ENCODE assay signal across 10 mouse cellular contexts in the genomic region with DNA sequence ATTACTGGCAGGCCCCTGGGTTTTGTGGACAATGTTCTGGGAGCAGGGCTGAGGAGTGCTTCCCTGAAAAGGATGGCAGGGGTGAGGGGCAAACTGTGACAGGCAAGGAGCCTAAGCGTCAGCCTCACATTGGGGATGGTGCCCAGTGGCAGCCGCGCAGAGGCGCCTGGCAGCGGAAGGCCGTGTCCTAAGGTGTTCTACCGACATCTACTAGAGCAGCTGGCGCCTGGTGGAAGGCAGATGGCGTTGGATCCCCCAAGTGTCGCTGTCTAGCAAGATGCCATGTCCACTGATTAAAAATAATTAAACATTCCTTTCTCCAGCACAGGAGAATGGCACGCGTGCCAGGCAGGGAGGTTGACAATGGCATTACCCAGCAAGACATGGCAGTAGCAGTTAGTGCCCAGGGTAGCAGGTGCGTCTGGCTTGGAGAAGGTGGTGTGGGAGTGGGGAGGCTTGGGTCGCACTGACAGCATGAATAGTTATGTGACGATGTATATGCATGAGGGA.
DNase-seq lines count a peak whose midpoint lies in the region; ATAC-seq and TF ChIP-seq lines count a peak whose summit lies in the region.
"Had no signal": no experiment of that assay in that cellular context is flagged by ENCODE, and none has a peak within 500 bp of the region (broad histone marks: within the 10 kb centered on the region; RNA-seq: fewer than 3 reads in every experiment).

No protein-coding gene starts in this region.

- TF ChIP-seq CTCF in kidney, adult 2 months (conservative IDR thresholded peaks at IDR 0.05; ENCODE audit: insufficient read depth, insufficient read length, low read depth, low read length), result no peak
- TF ChIP-seq CTCF in ES-Bruce4 (IDR thresholded peaks at IDR 0.05; ENCODE audit: low read depth, low read length), result no peak

- DNase-seq in kidney, adult 2 months, result no peak
- no peak for DNase-seq in adrenal gland, adult 2 months
- DNase-seq in gastrocnemius, postnatal 36 days, result no peak
- no peak for DNase-seq in urinary bladder, adult 18-20 months (ENCODE audit: low spot score in 2 of 2)

- intact Hi-C loops in gastrocnemius, postnatal 36 days (cut with DNase I), result no loop called here

- no peaks in the 10 kb centered on the region; the same call in 1 of the 2 replicates for H3K27me3 ChIP-seq in kidney, embryonic 14.5 days (ENCODE audit: control insufficient read depth, insufficient read depth, low read length)
- H3K27me3 ChIP-seq in kidney, adult 2 months (replicated peaks; ENCODE audit: control insufficient read depth, insufficient read depth, low read length), result no peaks in the 10 kb centered on the region
- no peaks in the 10 kb centered on the region for H3K27me3 ChIP-seq in ES-Bruce4 (ENCODE audit: control insufficient read depth, insufficient read depth, low read length, poor library complexity, severe bottlenecking)
- peaks cover 4% of the 10 kb centered on the region; the same call in 1 of the 2 replicates for H3K27me3 ChIP-seq in embryonic facial prominence, embryonic 12.5 days
- no peaks in the 10 kb centered on the region for H3K27me3 ChIP-seq in hindbrain, embryonic 16.5 days (replicated peaks; ENCODE audit: control insufficient read depth, insufficient read depth, low read length)

- no peak for TF ChIP-seq POLR2A in kidney, adult 2 months (IDR thresholded peaks at IDR 0.05; ENCODE audit: low read depth, low read length)
- TF ChIP-seq POLR2A in ES-Bruce4 (IDR thresholded peaks at IDR 0.05; ENCODE audit: insufficient read depth, low read length), result no peak

- H3K4me2 ChIP-seq in kidney, embryonic 14.5 days (replicated peaks; ENCODE audit: low read depth, low read length), result peak overlapping the region; percentile 17; the same call in 1 of the 2 replicates
- H3K4me2 ChIP-seq in embryonic facial prominence, embryonic 12.5 days (replicated peaks), result peak overlapping the region; percentile 39; the same call in 1 of the 2 replicates
- peak overlapping the region; percentile 41 for H3K4me2 ChIP-seq in hindbrain, embryonic 16.5 days (ENCODE audit: low read length)

- no peak overlapping the region for H3K27ac ChIP-seq in kidney, embryonic 14.5 days (ENCODE audit: low read depth, low read length)
- no peak overlapping the region for H3K27ac ChIP-seq in kidney, adult 2 months (ENCODE audit: insufficient read depth, low read depth, low read length)
- H3K27ac ChIP-seq in ES-Bruce4 (ENCODE audit: insufficient read depth, low read length), result no peak overlapping the region
- no peak overlapping the region for H3K27ac ChIP-seq in embryonic facial prominence, embryonic 12.5 days
- H3K27ac ChIP-seq in hindbrain, embryonic 16.5 days (ENCODE audit: low read depth, low read length), result peak overlapping the region; percentile 55; the same call in 1 of the 2 replicates
- H3K27ac ChIP-seq: stomach, embryonic 15.5 days had no signal

- no peak overlapping the region for H3K9ac ChIP-seq in kidney, embryonic 14.5 days (ENCODE audit: low read depth, low read length)
- no peak overlapping the region for H3K9ac ChIP-seq in ES-Bruce4 (ENCODE audit: low read depth, poor library complexity, severe bottlenecking)
- no peak overlapping the region for H3K9ac ChIP-seq in embryonic facial prominence, embryonic 12.5 days
- no peak overlapping the region for H3K9ac ChIP-seq in hindbrain, embryonic 16.5 days (ENCODE audit: low read depth, low read length)
- H3K9ac ChIP-seq: stomach, embryonic 15.5 days had no signal

- H3K4me3 ChIP-seq in kidney, embryonic 14.5 days (ENCODE audit: low read length), result no peak overlapping the region
- no peak overlapping the region for H3K4me3 ChIP-seq in kidney, adult 2 months (ENCODE audit: insufficient read depth, low read depth, low read length)
- H3K4me3 ChIP-seq in ES-Bruce4 (ENCODE audit: low read depth, low read length), result peak overlapping the region; percentile 4
- H3K4me3 ChIP-seq in embryonic facial prominence, embryonic 12.5 days, result no peak overlapping the region
- H3K4me3 ChIP-seq in hindbrain, embryonic 16.5 days (ENCODE audit: low read length), result no peak overlapping the region
- H3K4me3 ChIP-seq: myocyte; stomach, embryonic 15.5 days had no signal

- ATAC-seq in kidney, embryonic 14.5 days (ENCODE audit: low FRiP score, low TSS enrichment), result no peak
- ATAC-seq in embryonic facial prominence, embryonic 12.5 days (ENCODE audit: insufficient number of reproducible peaks, insufficient read depth, low FRiP score, low TSS enrichment), result peak; percentile 52; the same call in 1 of the 2 replicates
- ATAC-seq in hindbrain, embryonic 16.5 days, result peak; percentile 88

- peaks cover 14% of the 10 kb centered on the region; the same call in 1 of the 2 replicates for H3K4me1 ChIP-seq in kidney, embryonic 14.5 days (ENCODE audit: control insufficient read depth, insufficient read depth, low read length)
- H3K4me1 ChIP-seq in kidney, adult 2 months (ENCODE audit: control insufficient read depth, insufficient read depth, low read length), result no peaks in the 10 kb centered on the region
- peaks cover 4% of the 10 kb centered on the region for H3K4me1 ChIP-seq in ES-Bruce4 (ENCODE audit: control insufficient read depth, insufficient read depth, low read length)
- peaks cover 21% of the 10 kb centered on the region for H3K4me1 ChIP-seq in embryonic facial prominence, embryonic 12.5 days
- H3K4me1 ChIP-seq in hindbrain, embryonic 16.5 days (ENCODE audit: control insufficient read depth, insufficient read depth, low read depth, low read length), result peaks cover 18% of the 10 kb centered on the region

- no peak for TF ChIP-seq EP300 in ES-Bruce4 (IDR thresholded peaks at IDR 0.05; ENCODE audit: insufficient read depth, low read depth, low read length)

- H3K9me3 ChIP-seq in kidney, embryonic 14.5 days (ENCODE audit: control insufficient read depth, low read length), result no peaks in the 10 kb centered on the region
- no peaks in the 10 kb centered on the region for H3K9me3 ChIP-seq in ES-Bruce4 (replicated peaks; ENCODE audit: control insufficient read depth, insufficient read depth, low read length, poor library complexity, severe bottlenecking)
- no peaks in the 10 kb centered on the region for H3K9me3 ChIP-seq in embryonic facial prominence, embryonic 12.5 days
- no peaks in the 10 kb centered on the region for H3K9me3 ChIP-seq in hindbrain, embryonic 16.5 days (ENCODE audit: control insufficient read depth, low read length)
- H3K9me3 ChIP-seq: stomach, embryonic 15.5 days had no signal

- H3K36me3 ChIP-seq in kidney, embryonic 14.5 days (ENCODE audit: control insufficient read depth, insufficient read depth, low read length), result no peaks in the 10 kb centered on the region
- H3K36me3 ChIP-seq in kidney, adult 2 months (ENCODE audit: control insufficient read depth, insufficient read depth, low read length), result no peaks in the 10 kb centered on the region
- H3K36me3 ChIP-seq in ES-Bruce4 (ENCODE audit: control insufficient read depth, insufficient read depth, low read length, poor library complexity, severe bottlenecking), result no peaks in the 10 kb centered on the region
- H3K36me3 ChIP-seq in embryonic facial prominence, embryonic 12.5 days, result no peaks in the 10 kb centered on the region
- no peaks in the 10 kb centered on the region for H3K36me3 ChIP-seq in hindbrain, embryonic 16.5 days (ENCODE audit: control insufficient read depth, insufficient read depth, low read length)
- H3K36me3 ChIP-seq: stomach, embryonic 15.5 days had no signal

- WGBS in kidney, embryonic 14.5 days, result 32% methylated on average over 15 of the region's 15 CpGs
- 52% methylated on average over 15 of the region's 15 CpGs for WGBS in kidney, adult 2 months
- WGBS in embryonic facial prominence, embryonic 12.5 days, result 35% methylated on average over 15 of the region's 15 CpGs
- WGBS in hindbrain, embryonic 16.5 days, result 16% methylated on average over 15 of the region's 15 CpGs
